Mouse (Mus musculus) stomach, postnatal 0 days (tissue): ENCODE measurements around the gene Cyp4v3.

Experiments used
- CTCF ChIP-seq: IDR thresholded peaks from 2 replicates; pipeline ENCODE4 v1.5.1; 2016; ENCODE audit warnings: antibody characterized with exemption, low read depth, mild to moderate bottlenecking, moderate library complexity
- EP300 ChIP-seq: optimal IDR thresholded peaks from 2 replicates; pipeline ENCODE3; 2016; ENCODE audit warnings: antibody characterized with exemption

GRCm38 (mm10) chr8:45363220-45363619 is 30.2 kb upstream of the Cyp4v3 start:
- TF ChIP-seq CTCF, result no peak
- TF ChIP-seq EP300, result no peak
